Mouse (Mus musculus): Measurements from ENCODE around the gene Sgtb. TPM values are rescaled to one million over a fixed set of nuclear protein-coding genes. Genes with fewer than 3 reads are reported as not detected.

The Sgtb gene
- polyA plus RNA-seq, 1 experiment = 0.16 TPM

DNA sequence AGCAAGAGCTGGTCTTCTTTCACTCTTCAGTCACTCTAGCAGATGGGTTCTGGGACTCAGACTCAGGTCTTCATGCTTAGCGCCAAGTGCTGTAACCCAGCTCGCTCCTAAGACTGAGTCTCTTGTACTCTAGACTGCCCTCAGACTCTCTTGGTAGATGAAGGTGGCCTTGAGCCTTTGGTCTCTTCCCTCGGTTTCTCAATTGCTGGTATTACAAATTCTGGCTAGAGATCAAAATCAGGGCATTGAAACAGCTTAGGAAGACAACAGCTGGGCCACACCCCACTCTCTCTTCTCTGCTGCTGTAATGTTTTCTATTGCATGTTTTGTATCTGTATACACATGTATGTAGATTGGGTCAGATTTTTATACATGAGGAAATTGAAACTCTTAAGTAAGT is 36.1 kb downstream of the Sgtb start:
- no peak overlapping the region for H3K27ac ChIP-seq (ENCODE audit: insufficient read depth, low read length)
- no peaks in the 10 kb centered on the region for H3K27me3 ChIP-seq (ENCODE audit: control insufficient read depth, insufficient read depth, low read length)
- H3K36me3 ChIP-seq (ENCODE audit: control insufficient read depth, insufficient read depth, low read length) = peaks cover 23% of the 10 kb centered on the region
- WGBS = 96% methylated on average over 3 of the region's 3 CpGs
- no peak overlapping the region for H3K4me3 ChIP-seq (ENCODE audit: extremely low read depth, insufficient read depth, insufficient read length)
- DNase-seq (ENCODE audit: low read depth in 1 of 2, low spot score in 2 of 2) = no peak
- TF ChIP-seq CTCF (IDR thresholded peaks at IDR 0.05; ENCODE audit: extremely low read depth, insufficient read depth, insufficient read length, insufficient replicate concordance) = no peak
- no peak for TF ChIP-seq POLR2A (IDR thresholded peaks at IDR 0.05; ENCODE audit: low read depth, low read length)
- H3K4me1 ChIP-seq (ENCODE audit: control insufficient read depth, insufficient read depth, insufficient read length) = no peaks in the 10 kb centered on the region

DNA sequence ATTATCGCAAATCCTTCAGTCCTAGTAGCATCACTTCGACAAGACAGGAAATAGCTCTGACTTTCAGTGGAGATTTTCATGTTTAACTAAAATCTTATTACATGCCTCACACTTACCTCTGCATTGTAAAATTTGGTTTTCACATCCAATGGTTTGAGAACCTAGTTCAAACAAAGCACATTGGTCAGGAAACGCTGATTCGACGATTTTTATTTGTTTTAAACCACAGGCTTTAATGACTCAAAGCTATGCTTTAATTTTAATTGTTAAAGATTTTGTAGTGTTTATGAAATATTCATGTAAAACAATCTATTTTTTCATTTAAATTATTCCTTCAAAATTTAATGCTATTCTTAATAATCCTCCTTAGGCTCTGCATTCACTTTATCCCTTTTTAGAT is 44.6 kb downstream of the Sgtb start:
- no peak overlapping the region for H3K4me3 ChIP-seq (ENCODE audit: extremely low read depth, insufficient read depth, insufficient read length)
- 91% methylated on average over 5 of the region's 5 CpGs for WGBS
- peaks cover 19% of the 10 kb centered on the region for H3K36me3 ChIP-seq (ENCODE audit: control insufficient read depth, insufficient read depth, low read length)
- H3K27ac ChIP-seq (ENCODE audit: insufficient read depth, low read length) = no peak overlapping the region
- no peaks in the 10 kb centered on the region for H3K4me1 ChIP-seq (ENCODE audit: control insufficient read depth, insufficient read depth, insufficient read length)
- no peaks in the 10 kb centered on the region for H3K27me3 ChIP-seq (ENCODE audit: control insufficient read depth, insufficient read depth, low read length)
- no peak for DNase-seq (ENCODE audit: low read depth in 1 of 2, low spot score in 2 of 2)
- TF ChIP-seq POLR2A (IDR thresholded peaks at IDR 0.05; ENCODE audit: low read depth, low read length) (no peak), CTCF (IDR thresholded peaks at IDR 0.05; ENCODE audit: extremely low read depth, insufficient read depth, insufficient read length, insufficient replicate concordance) (no peak)

DNA sequence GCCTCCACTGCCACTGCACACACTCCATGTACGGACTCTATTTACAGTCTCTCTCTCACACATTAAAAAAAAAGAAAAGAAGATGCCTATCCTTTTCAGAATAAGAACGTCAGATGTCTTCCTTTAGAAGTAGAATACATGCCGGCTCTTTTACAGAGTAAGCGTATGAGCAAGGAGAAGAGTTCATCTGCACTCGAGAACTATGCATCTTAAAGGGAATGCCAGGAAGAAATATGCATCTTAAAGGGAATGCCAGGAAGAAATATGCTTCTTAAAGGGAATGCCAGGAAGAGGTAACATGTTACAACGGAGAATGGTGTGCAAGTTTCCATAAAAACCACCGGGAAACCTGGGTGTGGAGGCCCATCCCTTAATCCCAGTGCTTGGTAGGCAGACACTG is 45.6 kb downstream of the Sgtb start:
- no peak for TF ChIP-seq CTCF (IDR thresholded peaks at IDR 0.05; ENCODE audit: extremely low read depth, insufficient read depth, insufficient read length, insufficient replicate concordance)
- no peak for TF ChIP-seq POLR2A (IDR thresholded peaks at IDR 0.05; ENCODE audit: low read depth, low read length)
- DNase-seq (ENCODE audit: low read depth in 1 of 2, low spot score in 2 of 2) = no peak
- H3K4me3 ChIP-seq (ENCODE audit: extremely low read depth, insufficient read depth, insufficient read length) = no peak overlapping the region
- H3K4me1 ChIP-seq (ENCODE audit: control insufficient read depth, insufficient read depth, insufficient read length) = no peaks in the 10 kb centered on the region
- H3K27ac ChIP-seq (ENCODE audit: insufficient read depth, low read length) = no peak overlapping the region
- WGBS = 93% methylated on average over 7 of the region's 7 CpGs
- peaks cover 18% of the 10 kb centered on the region for H3K36me3 ChIP-seq (ENCODE audit: control insufficient read depth, insufficient read depth, low read length)
- H3K27me3 ChIP-seq (ENCODE audit: control insufficient read depth, insufficient read depth, low read length) = no peaks in the 10 kb centered on the region

DNA sequence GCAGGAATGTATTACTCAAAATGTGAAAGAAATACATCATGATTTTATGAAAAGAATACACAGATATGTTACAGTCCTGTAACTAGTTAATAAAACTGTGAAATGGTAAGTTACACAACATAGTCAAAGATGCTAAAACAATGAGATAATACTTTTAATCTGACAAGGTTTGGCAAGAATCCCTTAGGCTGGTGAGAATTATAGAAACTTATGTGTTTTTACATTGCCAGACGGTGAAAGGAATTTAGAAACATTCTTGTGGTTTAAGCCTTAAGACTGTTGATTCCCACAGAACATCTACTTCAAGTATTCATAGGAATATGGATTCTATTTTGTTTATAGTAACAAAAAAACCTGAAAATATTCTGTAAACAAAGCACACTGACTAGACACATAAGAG is 46.1 kb downstream of the Sgtb start:
- Histone ChIP-seq H3K27me3 (ENCODE audit: control insufficient read depth, insufficient read depth, low read length) (no peaks in the 10 kb centered on the region), H3K36me3 (ENCODE audit: control insufficient read depth, insufficient read depth, low read length) (peaks cover 20% of the 10 kb centered on the region), H3K27ac (ENCODE audit: insufficient read depth, low read length) (no peak overlapping the region), H3K4me3 (ENCODE audit: extremely low read depth, insufficient read depth, insufficient read length) (no peak overlapping the region), H3K4me1 (ENCODE audit: control insufficient read depth, insufficient read depth, insufficient read length) (no peaks in the 10 kb centered on the region)
- WGBS = 95% methylated on average over 1 of the region's 1 CpGs
- TF ChIP-seq POLR2A (IDR thresholded peaks at IDR 0.05; ENCODE audit: low read depth, low read length) = no peak
- no peak for TF ChIP-seq CTCF (IDR thresholded peaks at IDR 0.05; ENCODE audit: extremely low read depth, insufficient read depth, insufficient read length, insufficient replicate concordance)
- DNase-seq (ENCODE audit: low read depth in 1 of 2, low spot score in 2 of 2) = no peak

- no peak for TF ChIP-seq POLR2A (IDR thresholded peaks at IDR 0.05; ENCODE audit: low read depth, low read length)
- TF ChIP-seq CTCF (IDR thresholded peaks at IDR 0.05; ENCODE audit: extremely low read depth, insufficient read depth, insufficient read length, insufficient replicate concordance) = no peak
- WGBS = 90% methylated on average over 5 of the region's 5 CpGs
- Histone ChIP-seq H3K36me3 (ENCODE audit: control insufficient read depth, insufficient read depth, low read length) (peaks cover 8% of the 10 kb centered on the region), H3K27me3 (ENCODE audit: control insufficient read depth, insufficient read depth, low read length) (no peaks in the 10 kb centered on the region), H3K4me3 (ENCODE audit: extremely low read depth, insufficient read depth, insufficient read length) (no peak overlapping the region), H3K4me1 (ENCODE audit: control insufficient read depth, insufficient read depth, insufficient read length) (peaks cover 2% of the 10 kb centered on the region; the same call in 1 of the 2 replicates), H3K27ac (ENCODE audit: insufficient read depth, low read length) (no peak overlapping the region)
- no peak for DNase-seq (ENCODE audit: low read depth in 1 of 2, low spot score in 2 of 2)
Observed at GRCm38 (mm10) chr13:104171711-104172110, 62.2 kb downstream of the Sgtb start.

DNA sequence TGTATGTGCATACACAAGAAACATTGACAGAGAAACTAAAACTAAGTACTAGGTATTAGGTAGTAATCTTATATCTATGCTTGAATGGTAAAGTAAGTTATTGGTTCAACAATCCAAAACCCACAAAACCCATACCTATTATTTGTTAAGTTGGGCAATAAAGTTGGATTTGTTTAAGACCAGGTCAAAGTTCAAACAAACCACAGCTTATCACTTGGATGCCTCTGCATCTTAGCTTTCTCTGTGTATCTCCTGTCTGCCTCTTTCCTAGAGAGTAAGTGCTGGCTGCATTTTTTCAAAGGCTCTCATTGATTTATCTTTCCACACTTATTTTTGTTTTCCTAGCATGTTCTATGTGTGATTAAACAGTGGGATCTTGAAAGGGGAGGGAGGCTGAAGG is 63.0 kb downstream of the Sgtb start:
- H3K4me3 ChIP-seq (ENCODE audit: extremely low read depth, insufficient read depth, insufficient read length) = no peak overlapping the region
- DNase-seq (ENCODE audit: low read depth in 1 of 2, low spot score in 2 of 2) = no peak
- TF ChIP-seq CTCF (IDR thresholded peaks at IDR 0.05; ENCODE audit: extremely low read depth, insufficient read depth, insufficient read length, insufficient replicate concordance) (no peak), POLR2A (IDR thresholded peaks at IDR 0.05; ENCODE audit: low read depth, low read length) (no peak)
- peaks cover 5% of the 10 kb centered on the region for H3K4me1 ChIP-seq (ENCODE audit: control insufficient read depth, insufficient read depth, insufficient read length)
- H3K27me3 ChIP-seq (ENCODE audit: control insufficient read depth, insufficient read depth, low read length) = no peaks in the 10 kb centered on the region
- peaks cover 6% of the 10 kb centered on the region for H3K36me3 ChIP-seq (ENCODE audit: control insufficient read depth, insufficient read depth, low read length)
- no peak overlapping the region for H3K27ac ChIP-seq (ENCODE audit: insufficient read depth, low read length)

- TF ChIP-seq POLR2A (IDR thresholded peaks at IDR 0.05; ENCODE audit: low read depth, low read length) (no peak), CTCF (IDR thresholded peaks at IDR 0.05; ENCODE audit: extremely low read depth, insufficient read depth, insufficient read length, insufficient replicate concordance) (no peak)
- WGBS = 48% methylated on average over 3 of the region's 3 CpGs
- peak overlapping the region; percentile 4; the same call in 1 of the 2 replicates for H3K4me3 ChIP-seq (ENCODE audit: extremely low read depth, insufficient read depth, insufficient read length)
Observed at GRCm38 (mm10) chr13:104176874-104177273, 67.3 kb downstream of the Sgtb start.

More at GRCm38 (mm10) chr13:104176874-104177273, 67.3 kb downstream of the Sgtb start:
- H3K27me3 ChIP-seq (ENCODE audit: control insufficient read depth, insufficient read depth, low read length) = no peaks in the 10 kb centered on the region
- no peak for DNase-seq (ENCODE audit: low read depth in 1 of 2, low spot score in 2 of 2)
- no peak overlapping the region for H3K27ac ChIP-seq (ENCODE audit: insufficient read depth, low read length)
- peaks cover 5% of the 10 kb centered on the region for H3K4me1 ChIP-seq (ENCODE audit: control insufficient read depth, insufficient read depth, insufficient read length)
- H3K36me3 ChIP-seq (ENCODE audit: control insufficient read depth, insufficient read depth, low read length) = peaks cover 1% of the 10 kb centered on the region; the same call in 1 of the 2 replicates
